Mouse (Mus musculus): ENCODE results near the gene Dusp22. TPM values are rescaled to one million over a fixed set of nuclear protein-coding genes. Genes with fewer than 3 reads are reported as not detected.
A peak's percentile ranks its signal among the peaks of the same experiment; 100 is the strongest.

Gene Dusp22
- total and polyA plus RNA-seq, 2 experiments from 2014 or later, result 19.8 to 22.0 TPM

GRCm38 (mm10) chr13:30737257-30737656 is 77.5 kb downstream of the Dusp22 start:
- no peak overlapping the region for H3K27ac ChIP-seq (ENCODE audit: low read depth, low read length)

GRCm38 (mm10) chr13:30738310-30738840 is 78.6 kb downstream of the Dusp22 start:
- DNase-seq, result no peak
- ATAC-seq, result no peak
- no peak overlapping the region for H3K9ac ChIP-seq
- no peaks in the 10 kb centered on the region for H3K36me3 ChIP-seq (ENCODE audit: insufficient read depth)
- no peak overlapping the region for H3K4me2 ChIP-seq (ENCODE audit: low read depth)
- no peak for TF ChIP-seq CTCF (IDR thresholded peaks at IDR 0.05; ENCODE audit: low read depth)
- H3K9me3 ChIP-seq (ENCODE audit: low read length), result no peaks in the 10 kb centered on the region
- no peaks in the 10 kb centered on the region for H3K27me3 ChIP-seq (ENCODE audit: insufficient read depth, low read length)
- no peak overlapping the region for H3K27ac ChIP-seq (ENCODE audit: low read depth, low read length)
- H3K4me1 ChIP-seq (ENCODE audit: insufficient read depth), result no peaks in the 10 kb centered on the region
- H3K4me3 ChIP-seq (ENCODE audit: low read depth, low read length), result no peak overlapping the region
- WGBS, result 88% methylated on average over 4 of the region's 4 CpGs

More at GRCm38 (mm10) chr13:30737257-30737656, 77.5 kb downstream of the Dusp22 start:
- H3K27me3 ChIP-seq (ENCODE audit: insufficient read depth, low read length), result no peaks in the 10 kb centered on the region
- WGBS, result 93% methylated on average over 2 of the region's 2 CpGs
- H3K4me1 ChIP-seq (ENCODE audit: insufficient read depth), result no peaks in the 10 kb centered on the region
- H3K9me3 ChIP-seq (ENCODE audit: low read length), result no peaks in the 10 kb centered on the region
- no peak overlapping the region for H3K9ac ChIP-seq
- DNase-seq (no peak), ATAC-seq (no peak)
- no peak overlapping the region for H3K4me2 ChIP-seq (ENCODE audit: low read depth)
- no peak overlapping the region for H3K4me3 ChIP-seq (ENCODE audit: low read depth, low read length)
- no peak for TF ChIP-seq CTCF (IDR thresholded peaks at IDR 0.05; ENCODE audit: low read depth)
- H3K36me3 ChIP-seq (ENCODE audit: insufficient read depth), result no peaks in the 10 kb centered on the region

GRCm38 (mm10) chr13:30741172-30741571 is 81.4 kb downstream of the Dusp22 start:
- H3K4me2 ChIP-seq (ENCODE audit: low read depth), result no peak overlapping the region
- no peak for TF ChIP-seq CTCF (IDR thresholded peaks at IDR 0.05; ENCODE audit: low read depth)
- ATAC-seq, result no peak

GRCm38 (mm10) chr13:30742411-30742970 is 82.7 kb downstream of the Dusp22 start:
- Histone ChIP-seq H3K4me2 (ENCODE audit: low read depth) (no peak overlapping the region), H3K27ac (ENCODE audit: low read depth, low read length) (no peak overlapping the region), H3K9me3 (ENCODE audit: low read length) (no peaks in the 10 kb centered on the region), H3K4me1 (ENCODE audit: insufficient read depth) (no peaks in the 10 kb centered on the region), H3K9ac (no peak overlapping the region), H3K36me3 (ENCODE audit: insufficient read depth) (no peaks in the 10 kb centered on the region), H3K4me3 (ENCODE audit: low read depth, low read length) (no peak overlapping the region), H3K27me3 (ENCODE audit: insufficient read depth, low read length) (peaks cover 9% of the 10 kb centered on the region; the same call in 1 of the 2 replicates)
- no peak for TF ChIP-seq CTCF (IDR thresholded peaks at IDR 0.05; ENCODE audit: low read depth)
- no peak for ATAC-seq
- no peak for DNase-seq
- WGBS, result 77% methylated on average over 6 of the region's 6 CpGs

More at GRCm38 (mm10) chr13:30741172-30741571, 81.4 kb downstream of the Dusp22 start:
- Histone ChIP-seq H3K4me1 (ENCODE audit: insufficient read depth) (no peaks in the 10 kb centered on the region), H3K27ac (ENCODE audit: low read depth, low read length) (no peak overlapping the region), H3K9ac (no peak overlapping the region), H3K27me3 (ENCODE audit: insufficient read depth, low read length) (no peaks in the 10 kb centered on the region), H3K4me3 (ENCODE audit: low read depth, low read length) (no peak overlapping the region), H3K9me3 (ENCODE audit: low read length) (no peaks in the 10 kb centered on the region), H3K36me3 (ENCODE audit: insufficient read depth) (no peaks in the 10 kb centered on the region)
- WGBS, result 80% methylated on average over 5 of the region's 5 CpGs
- no peak for DNase-seq

GRCm38 (mm10) chr13:30745121-30745520 is 85.3 kb downstream of the Dusp22 start:
- no peak overlapping the region for H3K4me3 ChIP-seq (ENCODE audit: low read depth, low read length)
- H3K27ac ChIP-seq (ENCODE audit: low read depth, low read length), result no peak overlapping the region
- WGBS, result 63% methylated on average over 7 of the region's 7 CpGs
- no peaks in the 10 kb centered on the region for H3K36me3 ChIP-seq (ENCODE audit: insufficient read depth)
- ATAC-seq (peak; percentile 28; the same call in 1 of the 2 replicates), DNase-seq (no peak)
- no peak for TF ChIP-seq CTCF (IDR thresholded peaks at IDR 0.05; ENCODE audit: low read depth)
- no peak overlapping the region for H3K4me2 ChIP-seq (ENCODE audit: low read depth)
- peaks cover 6% of the 10 kb centered on the region; the same call in 1 of the 2 replicates for H3K4me1 ChIP-seq (ENCODE audit: insufficient read depth)
- peaks cover 35% of the 10 kb centered on the region for H3K27me3 ChIP-seq (ENCODE audit: insufficient read depth, low read length)
- no peak overlapping the region for H3K9ac ChIP-seq
- H3K9me3 ChIP-seq (ENCODE audit: low read length), result no peaks in the 10 kb centered on the region

GRCm38 (mm10) chr13:30747068-30747467 is 87.3 kb downstream of the Dusp22 start:
- peaks cover 10% of the 10 kb centered on the region; the same call in 1 of the 2 replicates for H3K4me1 ChIP-seq (ENCODE audit: insufficient read depth)
- WGBS, result 81% methylated on average over 5 of the region's 5 CpGs

GRCm38 (mm10) chr13:30747504-30747903 is 87.7 kb downstream of the Dusp22 start:
- no peak overlapping the region for H3K9ac ChIP-seq

More at GRCm38 (mm10) chr13:30747068-30747467, 87.3 kb downstream of the Dusp22 start:
- no peak for TF ChIP-seq CTCF (IDR thresholded peaks at IDR 0.05; ENCODE audit: low read depth)
- H3K27me3 ChIP-seq (ENCODE audit: insufficient read depth, low read length), result peaks cover 53% of the 10 kb centered on the region
- no peak overlapping the region for H3K4me2 ChIP-seq (ENCODE audit: low read depth)
- no peaks in the 10 kb centered on the region for H3K9me3 ChIP-seq (ENCODE audit: low read length)
- no peak overlapping the region for H3K9ac ChIP-seq
- no peak for ATAC-seq
- H3K27ac ChIP-seq (ENCODE audit: low read depth, low read length), result no peak overlapping the region
- no peaks in the 10 kb centered on the region for H3K36me3 ChIP-seq (ENCODE audit: insufficient read depth)
- no peak overlapping the region for H3K4me3 ChIP-seq (ENCODE audit: low read depth, low read length)
- no peak for DNase-seq

More at GRCm38 (mm10) chr13:30747504-30747903, 87.7 kb downstream of the Dusp22 start:
- DNase-seq (no peak), ATAC-seq (no peak)
- no peak overlapping the region for H3K4me3 ChIP-seq (ENCODE audit: low read depth, low read length)
- WGBS, result 73% methylated on average over 11 of the region's 11 CpGs
- H3K27ac ChIP-seq (ENCODE audit: low read depth, low read length), result no peak overlapping the region
- TF ChIP-seq CTCF (IDR thresholded peaks at IDR 0.05; ENCODE audit: low read depth), result no peak
- H3K4me1 ChIP-seq (ENCODE audit: insufficient read depth), result peaks cover 10% of the 10 kb centered on the region; the same call in 1 of the 2 replicates
- H3K27me3 ChIP-seq (ENCODE audit: insufficient read depth, low read length), result peaks cover 53% of the 10 kb centered on the region
- H3K4me2 ChIP-seq (ENCODE audit: low read depth), result no peak overlapping the region
- no peaks in the 10 kb centered on the region for H3K9me3 ChIP-seq (ENCODE audit: low read length)
- no peaks in the 10 kb centered on the region for H3K36me3 ChIP-seq (ENCODE audit: insufficient read depth)
